Mouse (Mus musculus) bone marrow macrophage, adult 2 months (primary cell): ENCODE data around the gene Krt78. TPM values are rescaled to one million over a fixed set of nuclear protein-coding genes. Genes with fewer than 3 reads are reported as not detected.

Experiments
- H3K27ac ChIP-seq: 2 replicates; pipeline ENCODE4 v1.5.1; 2012; ENCODE audit warnings: low read depth, low read length; ENCODE audit not compliant: insufficient read depth
- H3K4me1 ChIP-seq: 2 replicates; pipeline ENCODE4 v1.6.1; 2012; ENCODE audit warnings: low read length; ENCODE audit not compliant: control insufficient read depth, insufficient read depth
- H3K4me3 ChIP-seq: 2 replicates; pipeline ENCODE4 v1.5.1; 2012; ENCODE audit warnings: mild to moderate bottlenecking, low read length, moderate library complexity; ENCODE audit not compliant: insufficient read depth
- CTCF ChIP-seq: IDR thresholded peaks from 2 replicates; pipeline ENCODE4 v1.5.1; 2012; ENCODE audit warnings: low read depth, mild to moderate bottlenecking, low read length, moderate library complexity
- POLR2A ChIP-seq: IDR thresholded peaks from 2 replicates; pipeline ENCODE4 v1.6.1; 2012; ENCODE audit warnings: mild to moderate bottlenecking, low read depth, low read length, borderline replicate concordance
- polyA plus RNA-seq: library from polyadenylated mRNA; stranded (reverse); fragments of >200 nt; gene quantifications from 2 replicates; pipeline ENCODE4 v1.2.4, GENCODE M21; 2012; ENCODE audit not compliant: missing spikeins, insufficient read depth, insufficient read length

The Krt78 gene
- polyA plus RNA-seq, 1 experiment, result not detected

- TF ChIP-seq POLR2A, result no peak
- TF ChIP-seq CTCF, result no peak
- H3K4me1 ChIP-seq, result no peaks in the 10 kb centered on the region
- no peak overlapping the region for H3K27ac ChIP-seq
- no peak overlapping the region for H3K4me3 ChIP-seq
Measured at GRCm38 (mm10) chr15:101929666-101930065, 24.4 kb downstream of the Krt78 start.

GRCm38 (mm10) chr15:101929087-101929486 is 25.0 kb downstream of the Krt78 start:
- H3K27ac ChIP-seq, result no peak overlapping the region
- H3K4me3 ChIP-seq, result no peak overlapping the region
- H3K4me1 ChIP-seq, result no peaks in the 10 kb centered on the region
- no peak for TF ChIP-seq POLR2A

- Histone ChIP-seq H3K27ac (no peak overlapping the region), H3K4me3 (no peak overlapping the region), H3K4me1 (no peaks in the 10 kb centered on the region)
- TF ChIP-seq POLR2A (no peak), CTCF (no peak)
Measured at GRCm38 (mm10) chr15:101927340-101928080, 26.6 kb downstream of the Krt78 start.

- Histone ChIP-seq H3K4me1 (no peaks in the 10 kb centered on the region), H3K27ac (no peak overlapping the region), H3K4me3 (no peak overlapping the region)
- TF ChIP-seq POLR2A (no peak), CTCF (no peak)
Measured at GRCm38 (mm10) chr15:101925041-101925440, 29.0 kb downstream of the Krt78 start.

- H3K4me1 ChIP-seq, result no peaks in the 10 kb centered on the region
- H3K27ac ChIP-seq, result no peak within 1 kb of the TSS
- no peak for TF ChIP-seq CTCF
- no peak for TF ChIP-seq POLR2A
- no peak within 1 kb of the TSS for H3K4me3 ChIP-seq
Measured at GRCm38 (mm10) chr15:101924635-101925034, 29.5 kb downstream of the Krt78 start, which contains the start of gene Krt4. Gene Krt4 (minus strand): TSS chr15:101924735.

GRCm38 (mm10) chr15:101922296-101922695 is 31.8 kb downstream of the Krt78 start:
- Histone ChIP-seq H3K4me1 (no peaks in the 10 kb centered on the region), H3K27ac (no peak overlapping the region), H3K4me3 (no peak overlapping the region)
- TF ChIP-seq POLR2A, result no peak
- no peak for TF ChIP-seq CTCF

GRCm38 (mm10) chr15:101916072-101916471 is 38.0 kb downstream of the Krt78 start:
- TF ChIP-seq CTCF (no peak), POLR2A (no peak)
- Histone ChIP-seq H3K4me1 (no peaks in the 10 kb centered on the region), H3K4me3 (no peak overlapping the region), H3K27ac (no peak overlapping the region)

- no peaks in the 10 kb centered on the region for H3K4me1 ChIP-seq
- no peak overlapping the region for H3K27ac ChIP-seq
- H3K4me3 ChIP-seq, result no peak overlapping the region
- no peak for TF ChIP-seq POLR2A
- TF ChIP-seq CTCF, result no peak
Measured at GRCm38 (mm10) chr15:101904849-101905248, 49.2 kb downstream of the Krt78 start.

GRCm38 (mm10) chr15:101902171-101903149 is 51.6 kb downstream of the Krt78 start:
- Histone ChIP-seq H3K27ac (no peak overlapping the region), H3K4me3 (no peak overlapping the region), H3K4me1 (no peaks in the 10 kb centered on the region)
- TF ChIP-seq POLR2A (no peak), CTCF (no peak)

Other genes starting within 250 kb of the Krt78 start
- 0.36 TPM in 1 of 2 replicates, not detected in the other for gene Krt5, start 241.4 kb downstream of the Krt78 start, polyA plus RNA-seq
- not detected in 2 replicates for gene Krt71, start 211.2 kb downstream of the Krt78 start, polyA plus RNA-seq
- gene Krt72, start 167.8 kb downstream of the Krt78 start, polyA plus RNA-seq, result not detected in 2 replicates
- gene Krt73, start 151.9 kb downstream of the Krt78 start, polyA plus RNA-seq, result not detected in 2 replicates
- gene Krt2, start 136.1 kb downstream of the Krt78 start, polyA plus RNA-seq, result not detected in 2 replicates
- not detected in 2 replicates for gene Krt1, start 103.5 kb downstream of the Krt78 start, polyA plus RNA-seq
- 0.19 and 0.27 TPM in 2 replicates for gene Krt77, start 84.6 kb downstream of the Krt78 start, polyA plus RNA-seq
- gene Krt76, start 61.4 kb downstream of the Krt78 start, polyA plus RNA-seq, result not detected in 2 replicates
- gene Krt4, start 29.6 kb downstream of the Krt78 start, polyA plus RNA-seq, result not detected in 2 replicates
- not detected in 2 replicates for gene Krt79, start 14.0 kb downstream of the Krt78 start, polyA plus RNA-seq
- not detected in 2 replicates for gene Krt8, start 50.2 kb upstream of the Krt78 start, polyA plus RNA-seq
- not detected in 2 replicates for gene Krt18, start 73.9 kb upstream of the Krt78 start, polyA plus RNA-seq
- gene Eif4b, start 119.5 kb upstream of the Krt78 start, polyA plus RNA-seq, result 188 and 222 TPM in 2 replicates
- 1.4 and 2.1 TPM in 2 replicates for gene Tns2, start 146.1 kb upstream of the Krt78 start, polyA plus RNA-seq
- gene Spryd3, start 181.9 kb upstream of the Krt78 start, polyA plus RNA-seq, result 20.8 and 21.4 TPM in 2 replicates
- not detected in 2 replicates for gene Igfbp6, start 190.1 kb upstream of the Krt78 start, polyA plus RNA-seq
- 0.50 TPM in 1 of 2 replicates, not detected in the other for gene Soat2, start 196.2 kb upstream of the Krt78 start, polyA plus RNA-seq
- gene Zfp740, start 249.0 kb upstream of the Krt78 start, polyA plus RNA-seq, result 71.6 and 79.5 TPM in 2 replicates